Mouse (Mus musculus): Measurements from ENCODE around the gene Rab33b. TPM values are rescaled to one million over a fixed set of nuclear protein-coding genes. Genes with fewer than 3 reads are reported as not detected.
"Not testable (repeated sequence)": the region's sequence is repeated elsewhere in the genome, so short reads cannot be mapped to it uniquely, and the experiment has no call there.

Rab33b gene
- polyA plus RNA-seq (2015; fragmentation: Nextera tagmentation; extraction: Ambion mirVana): 26.7 and 31.5 TPM in 2 replicates

DNA sequence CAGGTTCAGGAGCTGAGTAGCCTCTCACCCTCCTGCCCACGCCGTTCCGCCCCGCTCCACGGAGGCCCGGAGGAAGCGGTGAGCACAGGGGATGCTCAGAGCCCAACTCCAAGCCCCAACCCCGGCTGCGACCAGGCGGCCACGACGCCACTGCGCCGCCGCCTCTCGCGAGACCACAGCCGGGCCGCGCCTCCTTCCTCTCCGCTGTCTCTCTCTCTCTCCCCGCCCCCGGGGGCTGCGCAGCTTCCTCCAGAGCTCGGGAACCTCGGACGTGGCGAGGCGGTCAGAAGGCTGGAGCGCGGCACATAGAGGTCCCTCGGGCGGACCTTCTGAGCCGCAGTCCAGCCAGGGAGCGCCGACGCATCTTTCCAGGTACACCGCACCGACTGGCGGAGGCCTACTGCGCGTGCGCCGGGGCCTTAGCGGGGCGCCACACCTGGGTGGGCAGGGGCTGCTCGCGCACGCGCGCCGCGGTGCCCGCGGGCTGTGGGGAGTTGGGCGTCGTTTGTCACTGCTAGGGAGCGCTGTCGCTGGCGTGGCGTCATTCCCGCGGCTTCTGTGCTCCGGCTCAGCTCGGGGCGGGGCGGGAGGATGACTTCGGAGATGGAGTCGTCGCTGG lies at the start of gene Rab33b:
TSS of gene Rab33b (plus strand) at position 180 of the 619 bp plus-strand sequence.
- peak within 1 kb of the TSS; percentile 84 for H3K4me3 ChIP-seq
- H3K36me3 ChIP-seq: no peaks in the 10 kb centered on the region
- under 1% methylated on average over 55 of the region's 70 CpGs for WGBS
- peak within 1 kb of the TSS; percentile 79 for H3K4me2 ChIP-seq
- H3K4me1 ChIP-seq (replicated peaks): peaks cover 32% of the 10 kb centered on the region
- no peaks in the 10 kb centered on the region for H3K9me3 ChIP-seq
- H3K9ac ChIP-seq: peak within 1 kb of the TSS; percentile 82
- ATAC-seq (ENCODE audit: low FRiP score, low read depth): peak; percentile 97
- no peaks in the 10 kb centered on the region for H3K27me3 ChIP-seq
- peak within 1 kb of the TSS; percentile 87 for H3K27ac ChIP-seq (replicated peaks)

DNA sequence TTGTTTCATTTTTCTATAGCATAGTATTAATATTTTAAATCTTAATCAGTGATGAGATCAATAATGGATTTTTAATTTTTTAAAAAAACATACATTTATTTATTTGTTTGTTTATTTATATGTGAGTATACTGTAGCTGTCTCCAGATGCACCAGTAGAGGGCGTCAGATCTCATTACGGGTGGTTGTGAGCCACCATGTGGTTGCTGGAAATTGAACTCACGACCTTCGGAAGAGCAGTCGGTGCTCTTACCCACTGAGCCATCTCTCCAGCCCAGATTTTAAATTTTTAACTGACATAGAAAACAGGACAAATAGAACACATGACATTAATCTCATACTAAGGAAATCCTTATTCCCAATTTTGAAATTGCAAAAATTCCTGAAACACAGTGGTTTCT lies 49.4 kb upstream of the Rab33b start:
- H3K27me3 ChIP-seq; H3K4me1 ChIP-seq (replicated peaks); H3K9me3 ChIP-seq; H3K4me2 ChIP-seq; H3K27ac ChIP-seq (replicated peaks); H3K4me3 ChIP-seq; H3K9ac ChIP-seq; ATAC-seq (ENCODE audit: low FRiP score, low read depth); H3K36me3 ChIP-seq: not testable (repeated sequence)
- WGBS: 87% methylated on average over 5 of the region's 5 CpGs

DNA sequence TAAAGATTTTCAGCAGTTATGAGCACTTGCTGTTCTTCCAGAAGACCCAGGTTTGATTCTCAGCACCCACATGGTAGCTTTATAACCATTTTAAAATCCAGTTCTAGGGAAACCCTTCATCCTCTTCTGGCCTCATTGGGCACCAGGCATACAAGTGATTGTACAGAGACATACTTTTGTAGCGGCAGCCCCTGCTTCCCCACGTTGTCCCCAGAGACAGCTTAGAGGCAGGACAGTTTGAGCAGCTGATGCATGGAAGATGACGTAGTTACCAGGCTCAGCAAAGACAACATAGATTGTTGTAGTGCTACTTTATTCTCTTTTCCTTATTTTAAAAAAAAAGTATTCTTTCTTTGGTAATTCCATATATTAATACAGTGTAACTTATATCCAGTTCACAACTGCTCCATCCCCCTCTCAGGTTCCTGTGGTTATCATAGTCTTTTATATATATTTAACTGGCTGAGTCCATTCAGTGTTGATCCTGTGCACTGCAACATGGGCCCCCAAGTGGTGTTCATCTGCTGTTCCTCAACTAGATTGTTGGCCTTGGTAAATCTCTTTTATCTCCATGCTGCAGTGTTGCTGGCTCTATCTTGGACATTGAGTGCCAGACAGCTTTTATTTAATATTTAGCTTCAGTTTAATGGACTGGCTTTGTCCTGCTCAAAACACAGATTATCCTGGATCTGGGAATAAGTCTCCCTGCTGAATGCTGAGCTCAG lies 48.7 kb upstream of the Rab33b start:
- H3K27ac ChIP-seq (replicated peaks): no peak overlapping the region
- no peak overlapping the region for H3K9ac ChIP-seq
- no peak for ATAC-seq (ENCODE audit: low FRiP score, low read depth)
- peaks cover 8% of the 10 kb centered on the region; the same call in 1 of the 2 replicates for H3K36me3 ChIP-seq
- H3K27me3 ChIP-seq: no peaks in the 10 kb centered on the region
- WGBS: 78% methylated on average over 3 of the region's 3 CpGs
- no peaks in the 10 kb centered on the region for H3K4me1 ChIP-seq (replicated peaks)
- H3K4me3 ChIP-seq: no peak overlapping the region
- no peaks in the 10 kb centered on the region for H3K9me3 ChIP-seq
- H3K4me2 ChIP-seq: no peak overlapping the region

DNA sequence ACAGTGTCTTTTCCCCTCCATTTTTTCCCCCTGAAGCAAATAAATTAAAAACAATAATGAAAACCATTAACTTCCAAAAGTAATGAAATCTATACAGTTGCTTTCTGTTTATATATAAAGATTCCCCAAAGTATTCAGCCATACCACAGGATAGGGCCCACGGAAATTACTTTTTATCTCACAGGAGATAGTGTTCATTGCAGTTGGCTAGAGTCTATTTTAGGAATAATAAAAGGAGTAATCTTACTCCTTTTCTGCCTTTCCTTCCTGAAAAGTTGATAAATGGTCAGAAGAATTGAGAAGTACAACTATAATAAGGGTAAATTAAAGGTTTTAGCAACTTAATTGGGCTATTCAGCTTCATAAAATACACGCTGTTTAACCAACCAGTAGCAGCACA lies 15.2 kb upstream of the Rab33b start:
- Histone ChIP-seq H3K4me3 (no peak overlapping the region), H3K4me1 (replicated peaks) (no peaks in the 10 kb centered on the region), H3K9me3 (no peaks in the 10 kb centered on the region), H3K36me3 (peaks cover 70% of the 10 kb centered on the region), H3K27me3 (no peaks in the 10 kb centered on the region), H3K27ac (replicated peaks) (no peak overlapping the region), H3K9ac (no peak overlapping the region), H3K4me2 (no peak overlapping the region)
- no peak for ATAC-seq (ENCODE audit: low FRiP score, low read depth)
- 92% methylated on average over 2 of the region's 2 CpGs for WGBS

DNA sequence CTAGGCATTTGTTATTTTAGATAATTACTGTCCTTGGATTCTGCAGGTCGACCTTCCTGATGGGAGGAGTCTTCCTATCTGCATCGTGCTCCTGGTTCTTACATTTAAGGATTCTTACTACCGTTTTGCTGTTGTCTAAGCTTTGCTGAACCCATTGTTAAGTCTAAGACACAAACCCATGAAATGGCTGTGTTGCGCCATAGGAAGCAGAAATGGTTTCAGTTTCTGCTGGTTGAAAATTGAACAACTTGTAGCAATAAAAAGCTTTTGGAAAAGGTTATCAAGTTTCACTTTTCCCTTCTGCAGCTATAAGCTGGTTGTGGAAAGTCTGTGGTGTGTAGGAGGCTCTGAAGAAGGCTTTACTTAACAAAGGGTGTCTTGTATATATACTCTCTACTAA lies 8.0 kb upstream of the Rab33b start:
- no peaks in the 10 kb centered on the region for H3K9me3 ChIP-seq
- no peaks in the 10 kb centered on the region for H3K27me3 ChIP-seq
- no peak overlapping the region for H3K27ac ChIP-seq (replicated peaks)
- ATAC-seq (ENCODE audit: low FRiP score, low read depth): no peak
- WGBS: 89% methylated on average over 4 of the region's 4 CpGs
- no peak overlapping the region for H3K4me2 ChIP-seq
- no peaks in the 10 kb centered on the region for H3K4me1 ChIP-seq (replicated peaks)
- H3K9ac ChIP-seq: no peak overlapping the region
- no peak overlapping the region for H3K4me3 ChIP-seq
- peaks cover 24% of the 10 kb centered on the region for H3K36me3 ChIP-seq

DNA sequence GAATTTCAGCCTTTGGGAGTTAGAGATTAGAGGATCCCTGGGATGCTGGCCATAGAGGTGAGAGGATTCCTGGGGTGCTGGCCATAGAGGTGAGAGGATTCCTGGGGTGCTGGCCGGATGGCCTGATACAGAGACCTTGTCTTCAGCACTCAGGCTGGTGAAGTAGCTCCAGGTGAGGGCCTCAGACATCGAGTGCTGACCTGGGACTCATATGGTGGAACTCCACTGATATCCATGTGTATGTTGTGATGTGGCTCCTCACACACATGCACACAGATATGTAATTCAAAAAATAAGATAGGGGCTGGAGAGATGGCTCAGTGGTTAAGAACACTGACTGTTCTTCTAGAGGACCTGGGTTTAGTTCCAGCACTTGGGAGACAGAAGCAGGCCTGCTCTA lies 3.8 kb upstream of the Rab33b start:
- Histone ChIP-seq H3K4me3 (no peak overlapping the region), H3K36me3 (peaks cover 2% of the 10 kb centered on the region; the same call in 1 of the 2 replicates), H3K9me3 (no peaks in the 10 kb centered on the region), H3K27me3 (no peaks in the 10 kb centered on the region), H3K9ac (no peak overlapping the region), H3K4me1 (replicated peaks) (peaks cover 12% of the 10 kb centered on the region), H3K27ac (replicated peaks) (no peak overlapping the region), H3K4me2 (no peak overlapping the region)
- no peak for ATAC-seq (ENCODE audit: low FRiP score, low read depth)
- 49% methylated on average over 2 of the region's 2 CpGs for WGBS

DNA sequence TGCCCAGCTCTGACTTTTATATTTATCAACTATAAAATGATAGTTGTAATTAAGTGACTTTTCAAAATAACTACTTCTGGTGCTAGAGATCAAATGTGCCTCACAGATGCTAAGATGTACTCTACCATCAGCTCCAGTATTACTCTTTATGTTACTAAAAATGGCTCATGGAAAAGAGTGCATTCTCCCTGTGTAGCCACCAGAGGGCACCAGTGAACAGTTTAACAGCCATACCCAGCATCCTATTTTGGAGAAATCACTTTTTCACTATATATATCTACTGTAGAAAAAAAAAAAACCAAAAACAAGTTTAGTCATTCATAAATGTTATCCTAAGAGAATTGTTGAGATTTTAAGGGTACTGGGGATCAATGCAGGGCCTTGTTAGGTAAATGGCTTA lies 2.7 kb upstream of the Rab33b start:
- no peak overlapping the region for H3K27ac ChIP-seq (replicated peaks)
- H3K4me2 ChIP-seq: no peak overlapping the region
- no peak for ATAC-seq (ENCODE audit: low FRiP score, low read depth)
- no peak overlapping the region for H3K4me3 ChIP-seq
- no peaks in the 10 kb centered on the region for H3K36me3 ChIP-seq
- H3K9ac ChIP-seq: no peak overlapping the region
- H3K27me3 ChIP-seq: no peaks in the 10 kb centered on the region
- no peaks in the 10 kb centered on the region for H3K9me3 ChIP-seq
- H3K4me1 ChIP-seq (replicated peaks): peaks cover 24% of the 10 kb centered on the region

DNA sequence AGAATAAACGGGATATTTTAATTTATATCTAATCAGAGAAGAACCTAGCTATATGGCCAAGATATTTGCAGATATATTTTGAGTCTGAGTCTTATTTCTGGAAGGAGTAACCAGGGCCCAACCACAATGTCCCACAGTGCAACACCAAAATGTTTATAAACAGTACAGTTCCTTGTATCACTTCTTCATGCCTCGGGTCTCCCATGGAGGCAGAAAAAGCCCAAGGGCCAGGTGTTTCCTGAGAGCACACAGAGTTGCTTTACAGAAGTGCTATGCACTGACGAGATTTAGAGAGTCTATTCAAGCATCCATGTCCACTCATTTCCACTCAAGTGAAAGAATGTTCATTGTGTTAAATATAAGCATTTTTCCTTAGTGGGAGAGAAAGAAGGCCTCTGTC lies 1.8 kb upstream of the Rab33b start:
- 71% methylated on average over 3 of the region's 3 CpGs for WGBS
- Histone ChIP-seq H3K27ac (replicated peaks) (no peak overlapping the region), H3K4me3 (no peak overlapping the region), H3K36me3 (no peaks in the 10 kb centered on the region), H3K9me3 (no peaks in the 10 kb centered on the region), H3K4me2 (no peak overlapping the region), H3K4me1 (replicated peaks) (peaks cover 31% of the 10 kb centered on the region), H3K9ac (no peak overlapping the region), H3K27me3 (no peaks in the 10 kb centered on the region)
- no peak for ATAC-seq (ENCODE audit: low FRiP score, low read depth)

DNA sequence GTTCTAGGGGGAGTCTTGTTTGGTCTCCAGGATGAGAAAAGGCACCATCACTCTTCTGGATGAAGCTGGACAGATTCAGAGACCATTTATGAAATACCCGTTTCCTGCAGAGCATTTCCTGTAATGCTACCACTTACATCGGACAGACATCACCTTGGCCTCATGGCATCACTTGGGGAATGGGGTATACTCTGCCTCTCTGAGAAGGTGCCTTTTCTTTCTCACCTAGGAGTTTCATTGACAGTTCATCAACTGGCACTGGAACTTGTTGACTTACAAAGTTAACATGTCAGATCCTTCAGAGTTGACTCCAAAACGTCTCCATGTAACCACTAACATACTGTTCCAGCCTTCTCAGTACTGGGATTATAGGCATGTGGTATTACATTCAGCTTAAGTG lies 939 bp upstream of the Rab33b start:
- Histone ChIP-seq H3K4me2 (peak overlapping the region; percentile 79), H3K9ac (peak overlapping the region; percentile 82), H3K36me3 (no peaks in the 10 kb centered on the region), H3K4me1 (replicated peaks) (peaks cover 32% of the 10 kb centered on the region), H3K4me3 (peak overlapping the region; percentile 84; the same call in 1 of the 2 replicates), H3K27ac (replicated peaks) (no peak overlapping the region; the same call in 1 of the 2 replicates), H3K27me3 (no peaks in the 10 kb centered on the region), H3K9me3 (no peaks in the 10 kb centered on the region)
- ATAC-seq (ENCODE audit: low FRiP score, low read depth): no peak
- WGBS: 82% methylated on average over 3 of the region's 3 CpGs

DNA sequence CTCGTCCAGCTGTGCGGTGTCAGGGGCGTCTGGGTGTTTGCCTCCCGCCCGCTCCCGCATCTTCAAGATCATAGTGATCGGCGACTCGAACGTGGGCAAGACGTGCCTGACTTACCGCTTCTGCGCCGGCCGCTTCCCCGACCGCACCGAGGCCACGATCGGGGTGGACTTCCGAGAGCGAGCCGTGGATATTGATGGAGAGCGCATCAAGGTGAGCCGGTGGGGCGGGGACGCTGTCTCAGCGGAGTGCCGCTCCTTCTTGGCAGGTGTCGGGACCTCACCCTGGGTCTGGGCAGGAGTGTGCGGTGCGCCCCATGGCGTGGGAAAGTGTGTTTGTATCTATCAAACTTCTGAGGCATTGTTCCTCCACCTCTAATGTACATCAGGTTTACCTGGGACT lies 650 bp downstream of the Rab33b start:
- ATAC-seq (ENCODE audit: low FRiP score, low read depth): peak; percentile 52
- H3K4me2 ChIP-seq: peak overlapping the region; percentile 79
- under 1% methylated on average over 33 of the region's 33 CpGs for WGBS
- peak overlapping the region; percentile 82 for H3K9ac ChIP-seq
- H3K4me3 ChIP-seq: peak overlapping the region; percentile 84
- H3K4me1 ChIP-seq (replicated peaks): peaks cover 32% of the 10 kb centered on the region
- peak overlapping the region; percentile 87 for H3K27ac ChIP-seq (replicated peaks)
- no peaks in the 10 kb centered on the region for H3K27me3 ChIP-seq
- H3K36me3 ChIP-seq: no peaks in the 10 kb centered on the region
- no peaks in the 10 kb centered on the region for H3K9me3 ChIP-seq

DNA sequence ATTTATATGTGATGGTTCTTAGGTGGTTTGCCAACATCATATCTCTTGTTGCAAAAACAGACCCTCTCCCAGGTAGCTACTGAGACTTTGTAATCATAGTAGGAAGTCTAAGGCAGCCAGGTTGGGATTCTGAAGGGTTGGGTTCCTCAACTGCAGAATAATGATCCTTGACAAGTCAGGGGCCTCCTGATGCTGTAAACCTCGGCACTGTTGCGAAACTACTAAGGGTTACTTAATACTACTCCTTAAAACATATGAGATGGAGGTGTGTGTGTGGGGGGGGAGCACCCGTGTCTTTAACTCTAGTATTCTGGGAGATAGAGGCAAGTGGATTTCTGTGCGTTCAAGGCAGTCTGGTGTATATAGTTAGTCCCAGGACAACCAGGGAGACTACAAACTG lies 1.6 kb downstream of the Rab33b start:
- 80% methylated on average over 4 of the region's 4 CpGs for WGBS
- H3K9me3 ChIP-seq: no peaks in the 10 kb centered on the region
- peak overlapping the region; percentile 84 for H3K4me3 ChIP-seq
- H3K4me2 ChIP-seq: peak overlapping the region; percentile 79
- H3K36me3 ChIP-seq: no peaks in the 10 kb centered on the region
- no peak overlapping the region for H3K27ac ChIP-seq (replicated peaks)
- no peaks in the 10 kb centered on the region for H3K27me3 ChIP-seq
- ATAC-seq (ENCODE audit: low FRiP score, low read depth): no peak
- H3K4me1 ChIP-seq (replicated peaks): peaks cover 32% of the 10 kb centered on the region
- no peak overlapping the region for H3K9ac ChIP-seq

DNA sequence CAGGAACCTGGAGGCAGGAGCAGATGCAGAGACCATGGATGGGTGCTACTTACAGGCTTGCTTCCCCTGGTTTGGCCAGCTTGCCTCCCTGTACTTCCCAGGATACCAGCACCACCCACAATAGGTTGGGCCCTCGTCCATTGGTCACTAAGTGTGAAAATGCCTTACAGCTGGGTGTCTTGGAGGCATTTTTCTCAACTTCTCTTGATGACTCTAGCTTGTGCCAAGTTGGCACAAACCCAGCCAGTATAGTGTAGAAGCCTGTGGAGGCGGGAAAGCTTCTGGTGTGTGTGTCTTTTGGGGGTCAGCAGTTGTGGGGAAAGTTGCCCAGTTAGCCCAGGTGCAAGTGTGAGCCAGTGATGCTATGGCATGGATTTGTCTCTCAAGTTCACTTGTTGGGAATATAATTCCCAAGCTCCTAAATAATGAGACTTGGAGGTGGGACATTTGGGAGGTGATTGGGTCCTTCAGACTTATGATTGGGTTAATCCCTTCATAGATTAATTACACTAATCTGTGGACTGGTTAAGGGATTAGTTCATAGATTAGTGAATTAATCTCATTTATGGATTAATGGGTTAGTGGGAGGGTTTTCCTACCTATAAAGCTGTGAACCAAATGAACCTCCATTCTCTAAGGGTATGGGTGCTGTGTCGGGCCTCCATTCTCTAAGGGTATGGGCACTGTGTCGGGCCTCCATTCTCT lies 2.9 kb downstream of the Rab33b start:
- no peaks in the 10 kb centered on the region for H3K36me3 ChIP-seq
- no peak for ATAC-seq (ENCODE audit: low FRiP score, low read depth)
- 81% methylated on average over 4 of the region's 4 CpGs for WGBS

More for the DNA sequence above, 2.9 kb downstream of the Rab33b start:
- no peak overlapping the region for H3K9ac ChIP-seq
- no peaks in the 10 kb centered on the region for H3K27me3 ChIP-seq
- H3K27ac ChIP-seq (replicated peaks): no peak overlapping the region
- H3K4me3 ChIP-seq: no peak overlapping the region
- no peak overlapping the region for H3K4me2 ChIP-seq
- peaks cover 32% of the 10 kb centered on the region for H3K4me1 ChIP-seq (replicated peaks)
- no peaks in the 10 kb centered on the region for H3K9me3 ChIP-seq
